Mouse (Mus musculus): ENCODE measurements at regions not wholly inside any gene's neighbourhood (a gene's known extent, or its start where the extent isn't known, plus 50 kb on each side); places are given as distances from the start of the nearest gene placed in this dataset.
A peak's percentile ranks its signal among the peaks of the same experiment; 100 is the strongest.
"Not testable (repeated sequence)": the region's sequence is repeated elsewhere in the genome, so short reads cannot be mapped to it uniquely, and the experiment has no call there.

GRCm38 (mm10) chr5:97730920-97731319, 274.1 kb upstream of the Gk2 start:
- H3K27me3 ChIP-seq (ENCODE audit: low read depth, poor library complexity, severe bottlenecking), result no peaks in the 10 kb centered on the region
- no peaks in the 10 kb centered on the region for H3K36me3 ChIP-seq
- H3K27ac ChIP-seq (replicated peaks), result no peak overlapping the region
- 73% methylated on average over 4 of the region's 4 CpGs for WGBS
- H3K9me3 ChIP-seq (replicated peaks), result no peaks in the 10 kb centered on the region
- no peaks in the 10 kb centered on the region for H3K4me1 ChIP-seq
- no peak overlapping the region for H3K4me3 ChIP-seq
- no peak for DNase-seq (ENCODE audit: low spot score)

GRCm38 (mm10) chr5:97719364-97719763, 262.5 kb upstream of the Gk2 start:
- H3K27me3 ChIP-seq (ENCODE audit: low read depth, poor library complexity, severe bottlenecking); H3K36me3 ChIP-seq; H3K4me1 ChIP-seq; H3K4me3 ChIP-seq; H3K9me3 ChIP-seq (replicated peaks); DNase-seq (ENCODE audit: low spot score): not testable (repeated sequence)
- H3K27ac ChIP-seq (replicated peaks), result peak overlapping the region; percentile 6; the same call in 1 of the 2 replicates
- 46% methylated on average over 4 of the region's 4 CpGs for WGBS

GRCm38 (mm10) chr5:97705270-97705669, 248.4 kb upstream of the Gk2 start:
- Histone ChIP-seq H3K4me3 (no peak overlapping the region), H3K4me1 (no peaks in the 10 kb centered on the region), H3K36me3 (no peaks in the 10 kb centered on the region), H3K9me3 (replicated peaks) (no peaks in the 10 kb centered on the region), H3K27me3 (ENCODE audit: low read depth, poor library complexity, severe bottlenecking) (no peaks in the 10 kb centered on the region), H3K27ac (replicated peaks) (no peak overlapping the region)
- DNase-seq (ENCODE audit: low spot score), result no peak
- WGBS, result 89% methylated on average over 3 of the region's 3 CpGs

- no peaks in the 10 kb centered on the region for H3K4me1 ChIP-seq
- DNase-seq (ENCODE audit: low spot score), result no peak
- no peaks in the 10 kb centered on the region for H3K9me3 ChIP-seq (replicated peaks)
- no peak overlapping the region for H3K27ac ChIP-seq (replicated peaks)
- H3K4me3 ChIP-seq, result no peak overlapping the region
- 88% methylated on average over 3 of the region's 3 CpGs for WGBS
- no peaks in the 10 kb centered on the region for H3K36me3 ChIP-seq
- H3K27me3 ChIP-seq (ENCODE audit: low read depth, poor library complexity, severe bottlenecking), result no peaks in the 10 kb centered on the region
These were observed 243.7 kb upstream of the Gk2 start for GRCm38 (mm10) chr5:97700507-97700906.

GRCm38 (mm10) chr5:97697581-97698134, 240.8 kb upstream of the Gk2 start:
- no peak for DNase-seq (ENCODE audit: low spot score)
- Histone ChIP-seq H3K4me1 (no peaks in the 10 kb centered on the region), H3K36me3 (no peaks in the 10 kb centered on the region), H3K27me3 (ENCODE audit: low read depth, poor library complexity, severe bottlenecking) (no peaks in the 10 kb centered on the region), H3K9me3 (replicated peaks) (no peaks in the 10 kb centered on the region), H3K4me3 (no peak overlapping the region), H3K27ac (replicated peaks) (no peak overlapping the region)
- WGBS, result 72% methylated on average over 8 of the region's 8 CpGs

GRCm38 (mm10) chr5:97693333-97693940, 236.6 kb upstream of the Gk2 start:
- H3K27me3 ChIP-seq (ENCODE audit: low read depth, poor library complexity, severe bottlenecking), result no peaks in the 10 kb centered on the region
- 89% methylated on average over 10 of the region's 10 CpGs for WGBS
- H3K27ac ChIP-seq (replicated peaks), result no peak overlapping the region
- H3K9me3 ChIP-seq (replicated peaks), result no peaks in the 10 kb centered on the region
- H3K4me1 ChIP-seq, result no peaks in the 10 kb centered on the region
- H3K4me3 ChIP-seq, result no peak overlapping the region
- no peak for DNase-seq (ENCODE audit: low spot score)
- H3K36me3 ChIP-seq, result no peaks in the 10 kb centered on the region

- Histone ChIP-seq H3K27me3 (ENCODE audit: low read depth, poor library complexity, severe bottlenecking) (no peaks in the 10 kb centered on the region), H3K4me3 (no peak overlapping the region), H3K4me1 (no peaks in the 10 kb centered on the region), H3K36me3 (no peaks in the 10 kb centered on the region), H3K27ac (replicated peaks) (no peak overlapping the region), H3K9me3 (replicated peaks) (no peaks in the 10 kb centered on the region)
- DNase-seq (ENCODE audit: low spot score), result no peak
These were observed 228.6 kb upstream of the Gk2 start for GRCm38 (mm10) chr5:97685443-97685842.

GRCm38 (mm10) chr5:97684592-97685258, 227.9 kb upstream of the Gk2 start:
- Histone ChIP-seq H3K27me3 (ENCODE audit: low read depth, poor library complexity, severe bottlenecking) (no peaks in the 10 kb centered on the region), H3K9me3 (replicated peaks) (no peaks in the 10 kb centered on the region), H3K27ac (replicated peaks) (no peak overlapping the region), H3K4me1 (no peaks in the 10 kb centered on the region), H3K36me3 (no peaks in the 10 kb centered on the region), H3K4me3 (no peak overlapping the region)
- WGBS, result 86% methylated on average over 4 of the region's 4 CpGs
- DNase-seq (ENCODE audit: low spot score), result no peak

GRCm38 (mm10) chr5:97669726-97670125, 212.9 kb upstream of the Gk2 start:
- Histone ChIP-seq H3K27me3 (ENCODE audit: low read depth, poor library complexity, severe bottlenecking) (no peaks in the 10 kb centered on the region), H3K27ac (replicated peaks) (no peak overlapping the region), H3K36me3 (no peaks in the 10 kb centered on the region), H3K4me3 (no peak overlapping the region), H3K9me3 (replicated peaks) (no peaks in the 10 kb centered on the region), H3K4me1 (no peaks in the 10 kb centered on the region)
- 88% methylated on average over 3 of the region's 3 CpGs for WGBS
- DNase-seq (ENCODE audit: low spot score), result no peak

- Histone ChIP-seq H3K4me1 (no peaks in the 10 kb centered on the region), H3K4me3 (no peak overlapping the region)
These were observed 199.5 kb upstream of the Gk2 start for GRCm38 (mm10) chr5:97656167-97656924.

GRCm38 (mm10) chr5:97655266-97655665, 198.4 kb upstream of the Gk2 start:
- 90% methylated on average over 6 of the region's 6 CpGs for WGBS
- Histone ChIP-seq H3K27ac (replicated peaks) (no peak overlapping the region), H3K36me3 (no peaks in the 10 kb centered on the region), H3K4me1 (no peaks in the 10 kb centered on the region), H3K4me3 (no peak overlapping the region), H3K27me3 (ENCODE audit: low read depth, poor library complexity, severe bottlenecking) (no peaks in the 10 kb centered on the region), H3K9me3 (replicated peaks) (no peaks in the 10 kb centered on the region)
- no peak for DNase-seq (ENCODE audit: low spot score)

More at GRCm38 (mm10) chr5:97656167-97656924, 199.5 kb upstream of the Gk2 start:
- no peak for DNase-seq (ENCODE audit: low spot score)
- no peaks in the 10 kb centered on the region for H3K9me3 ChIP-seq (replicated peaks)
- 93% methylated on average over 12 of the region's 12 CpGs for WGBS
- H3K27me3 ChIP-seq (ENCODE audit: low read depth, poor library complexity, severe bottlenecking), result no peaks in the 10 kb centered on the region
- no peaks in the 10 kb centered on the region for H3K36me3 ChIP-seq
- H3K27ac ChIP-seq (replicated peaks), result no peak overlapping the region

GRCm38 (mm10) chr5:97654414-97654813, 197.6 kb upstream of the Gk2 start:
- no peak overlapping the region for H3K4me3 ChIP-seq
- H3K27ac ChIP-seq (replicated peaks), result no peak overlapping the region
- no peaks in the 10 kb centered on the region for H3K36me3 ChIP-seq
- no peaks in the 10 kb centered on the region for H3K9me3 ChIP-seq (replicated peaks)
- H3K27me3 ChIP-seq (ENCODE audit: low read depth, poor library complexity, severe bottlenecking), result no peaks in the 10 kb centered on the region
- no peak for DNase-seq (ENCODE audit: low spot score)
- no peaks in the 10 kb centered on the region for H3K4me1 ChIP-seq
- WGBS, result 71% methylated on average over 12 of the region's 12 CpGs

GRCm38 (mm10) chr5:97642251-97642650, 185.4 kb upstream of the Gk2 start:
- WGBS, result 94% methylated on average over 13 of the region's 13 CpGs
- no peaks in the 10 kb centered on the region for H3K4me1 ChIP-seq
- DNase-seq (ENCODE audit: low spot score), result no peak
- H3K9me3 ChIP-seq (replicated peaks), result no peaks in the 10 kb centered on the region
- no peaks in the 10 kb centered on the region for H3K27me3 ChIP-seq (ENCODE audit: low read depth, poor library complexity, severe bottlenecking)
- no peaks in the 10 kb centered on the region for H3K36me3 ChIP-seq
- H3K4me3 ChIP-seq, result no peak overlapping the region
- no peak overlapping the region for H3K27ac ChIP-seq (replicated peaks)
